Comparison of ENCODE assay signal across 14 mouse cellular contexts in the genomic region with DNA sequence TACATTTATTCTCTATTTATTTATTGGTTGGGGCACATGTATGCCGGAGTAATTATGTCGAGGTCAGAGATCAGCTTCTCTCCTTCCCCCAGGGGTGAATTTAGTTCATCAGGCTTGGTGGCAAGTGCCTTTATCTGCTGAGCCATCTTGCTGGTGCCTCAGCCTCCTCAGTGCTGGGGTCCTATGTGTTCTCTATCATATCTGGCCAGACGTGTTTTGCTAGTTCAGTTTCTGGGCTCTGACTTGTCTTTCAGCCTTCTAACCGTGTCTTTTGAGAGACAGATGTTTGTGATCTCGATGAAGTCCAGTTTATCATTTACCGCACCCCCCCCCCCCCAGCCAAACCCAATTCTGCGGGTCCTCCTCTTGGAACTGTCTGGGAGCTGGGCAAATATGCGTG. TPM values are rescaled to one million over a fixed set of nuclear protein-coding genes. Genes with fewer than 3 reads are reported as not detected.
DNase-seq lines count a peak whose midpoint lies in the region; ATAC-seq lines count a peak whose summit lies in the region.
"Had no signal": no experiment of that assay in that cellular context is flagged by ENCODE, and none has a peak within 500 bp of the region (broad histone marks: within the 10 kb centered on the region; RNA-seq: fewer than 3 reads in every experiment).

No protein-coding gene starts in this region.

- H3K27me3 ChIP-seq in embryonic facial prominence, embryonic 14.5 days (replicated peaks; ENCODE audit: control insufficient read depth, insufficient read depth, low read length) = no peaks in the 10 kb centered on the region
- 0 out of 2 replicates have a peak, but pooled peaks cover 3% of the 10 kb centered on the region for H3K27me3 ChIP-seq in embryonic facial prominence, embryonic 10.5 days (replicated peaks; ENCODE audit: low read depth, poor library complexity, severe bottlenecking)
- no peaks in the 10 kb centered on the region for H3K27me3 ChIP-seq in liver, embryonic 12.5 days (replicated peaks)
- no peaks in the 10 kb centered on the region for H3K27me3 ChIP-seq in stomach, embryonic 15.5 days (replicated peaks)
- H3K27me3 ChIP-seq: hindbrain, embryonic 12.5 days; limb, embryonic 13.5 days; neural tube, embryonic 12.5 days had no signal

- no peak overlapping the region for H3K4me3 ChIP-seq in embryonic facial prominence, embryonic 14.5 days (ENCODE audit: low read depth, low read length)
- no peak overlapping the region for H3K4me3 ChIP-seq in embryonic facial prominence, embryonic 10.5 days
- peak overlapping the region; percentile 42 for H3K4me3 ChIP-seq in liver, embryonic 12.5 days
- H3K4me3 ChIP-seq in stomach, embryonic 15.5 days (replicated peaks) = no peak overlapping the region
- H3K4me3 ChIP-seq: heart, embryonic 10.5 days; hindbrain, embryonic 12.5 days; limb, embryonic 13.5 days; midbrain, embryonic 10.5 days; neural tube, embryonic 12.5 days had no signal

- WGBS in embryonic facial prominence, embryonic 14.5 days = 35% methylated on average over 8 of the region's 8 CpGs
- 45% methylated on average over 8 of the region's 8 CpGs for WGBS in embryonic facial prominence, embryonic 10.5 days
- WGBS in liver, embryonic 12.5 days (ENCODE audit: insufficient replicate concordance) = 13% methylated on average over 8 of the region's 8 CpGs
- 31% methylated on average over 8 of the region's 8 CpGs for WGBS in stomach, embryonic 15.5 days

- peak; percentile 38 for DNase-seq in embryonic facial prominence, embryonic 14.5 days (ENCODE audit: low spot score)
- no peak for DNase-seq in embryonic facial prominence, embryonic 10.5 days (ENCODE audit: low spot score)
- DNase-seq in right cerebral cortex, postnatal 14 days = no peak
- no peak for DNase-seq in kidney, adult 8-10 months
- no peak for DNase-seq in heart, adult 9 months (ENCODE audit: low spot score in 2 of 2)

- no peaks in the 10 kb centered on the region for H3K36me3 ChIP-seq in embryonic facial prominence, embryonic 14.5 days (ENCODE audit: control insufficient read depth, insufficient read depth, low read length)
- no peaks in the 10 kb centered on the region for H3K36me3 ChIP-seq in embryonic facial prominence, embryonic 10.5 days (replicated peaks)
- no peaks in the 10 kb centered on the region for H3K36me3 ChIP-seq in liver, embryonic 12.5 days
- H3K36me3 ChIP-seq in stomach, embryonic 15.5 days = no peaks in the 10 kb centered on the region
- H3K36me3 ChIP-seq: heart, embryonic 10.5 days; hindbrain, embryonic 12.5 days; limb, embryonic 13.5 days; midbrain, embryonic 10.5 days; neural tube, embryonic 12.5 days had no signal

- H3K9me3 ChIP-seq in embryonic facial prominence, embryonic 14.5 days (ENCODE audit: control insufficient read depth, low read length) = no peaks in the 10 kb centered on the region
- no peaks in the 10 kb centered on the region for H3K9me3 ChIP-seq in embryonic facial prominence, embryonic 10.5 days
- no peaks in the 10 kb centered on the region for H3K9me3 ChIP-seq in liver, embryonic 12.5 days (replicated peaks)
- H3K9me3 ChIP-seq in stomach, embryonic 15.5 days = no peaks in the 10 kb centered on the region
- H3K9me3 ChIP-seq: heart, embryonic 10.5 days; hindbrain, embryonic 12.5 days; limb, embryonic 13.5 days; midbrain, embryonic 10.5 days; neural tube, embryonic 12.5 days had no signal

- ATAC-seq in embryonic facial prominence, embryonic 14.5 days (ENCODE audit: low read depth) = no peak
- peak; percentile 52 for ATAC-seq in erythroblast, adult 5-6 weeks (replicated peaks; ENCODE audit: low FRiP score, poor library complexity, severe bottlenecking)
- ATAC-seq in liver, embryonic 12.5 days = peak; percentile 88
- ATAC-seq in stomach, embryonic 15.5 days (ENCODE audit: insufficient read depth, low FRiP score, low read depth) = peak; percentile 47; the same call in 1 of the 2 replicates

- H3K4me1 ChIP-seq in embryonic facial prominence, embryonic 14.5 days (ENCODE audit: control insufficient read depth, insufficient read depth, low read length) = peaks cover 17% of the 10 kb centered on the region
- peaks cover 34% of the 10 kb centered on the region for H3K4me1 ChIP-seq in embryonic facial prominence, embryonic 10.5 days
- H3K4me1 ChIP-seq in liver, embryonic 12.5 days = peaks cover 76% of the 10 kb centered on the region
- peaks cover 14% of the 10 kb centered on the region for H3K4me1 ChIP-seq in stomach, embryonic 15.5 days

- H3K27ac ChIP-seq in embryonic facial prominence, embryonic 14.5 days (replicated peaks; ENCODE audit: low read depth, low read length) = no peak overlapping the region
- no peak overlapping the region for H3K27ac ChIP-seq in embryonic facial prominence, embryonic 10.5 days (replicated peaks)
- H3K27ac ChIP-seq in liver, embryonic 12.5 days = peak overlapping the region; percentile 95
- H3K27ac ChIP-seq in stomach, embryonic 15.5 days = no peak overlapping the region
- H3K27ac ChIP-seq: heart, embryonic 10.5 days; hindbrain, embryonic 12.5 days; kidney, postnatal 0 days; limb, embryonic 13.5 days; midbrain, embryonic 10.5 days; neural tube, embryonic 12.5 days had no signal

- H3K4me2 ChIP-seq in embryonic facial prominence, embryonic 14.5 days (ENCODE audit: low read depth, low read length) = no peak overlapping the region
- H3K4me2 ChIP-seq in liver, embryonic 12.5 days = peak overlapping the region; percentile 82
- H3K4me2 ChIP-seq in stomach, embryonic 15.5 days = no peak overlapping the region
- H3K4me2 ChIP-seq: hindbrain, embryonic 12.5 days; limb, embryonic 13.5 days; neural tube, embryonic 12.5 days had no signal

- no peak overlapping the region for H3K9ac ChIP-seq in embryonic facial prominence, embryonic 14.5 days (ENCODE audit: low read depth, low read length)
- peak overlapping the region; percentile 63 for H3K9ac ChIP-seq in liver, embryonic 12.5 days
- H3K9ac ChIP-seq in stomach, embryonic 15.5 days = no peak overlapping the region
- H3K9ac ChIP-seq: hindbrain, embryonic 12.5 days; limb, embryonic 13.5 days; neural tube, embryonic 12.5 days had no signal

RNA-seq across cellular contexts. Expression of a gene that starts 16.0 kb away (rescaled TPM):
- polyA plus RNA-seq in embryonic facial prominence, embryonic 14.5 days (2014; fragmentation: Nextera tagmentation; extraction: Ambion mirVana) = 9.7 TPM in 2 replicates
- polyA plus RNA-seq in embryonic facial prominence, embryonic 10.5 days (2016; fragmentation: Nextera tagmentation; extraction: Ambion mirVana) = 9.8 and 13.0 TPM in 2 replicates
- 1.3 and 2.1 TPM in 2 replicates for total RNA-seq in erythroblast, adult 5-6 weeks (2015; ENCODE audit: low replicate concordance)
- 0.70 and 3.2 TPM in 2 replicates for total RNA-seq in erythroblast, adult 5-6 weeks (2017; ENCODE audit: low replicate concordance)
- 9.1 and 10.2 TPM in 2 replicates for polyA plus RNA-seq in liver, embryonic 12.5 days (2016; fragmentation: Nextera tagmentation; extraction: Ambion mirVana)
- polyA plus RNA-seq in stomach, embryonic 15.5 days (2015; fragmentation: Nextera tagmentation; extraction: Ambion mirVana) = 5.4 and 5.6 TPM in 2 replicates

RNA-seq across cellular contexts. Expression of a gene that starts 39.1 kb away (rescaled TPM):
- polyA plus RNA-seq in embryonic facial prominence, embryonic 14.5 days (2014; fragmentation: Nextera tagmentation; extraction: Ambion mirVana) = 43.3 and 46.9 TPM in 2 replicates
- 80.9 and 86.6 TPM in 2 replicates for polyA plus RNA-seq in embryonic facial prominence, embryonic 10.5 days (2016; fragmentation: Nextera tagmentation; extraction: Ambion mirVana)
- total RNA-seq in erythroblast, adult 5-6 weeks (2015; ENCODE audit: low replicate concordance) = 67.2 and 101 TPM in 2 replicates
- total RNA-seq in erythroblast, adult 5-6 weeks (2017; ENCODE audit: low replicate concordance) = 13.8 and 14.2 TPM in 2 replicates
- 55.2 and 57.6 TPM in 2 replicates for polyA plus RNA-seq in liver, embryonic 12.5 days (2016; fragmentation: Nextera tagmentation; extraction: Ambion mirVana)
- polyA plus RNA-seq in stomach, embryonic 15.5 days (2015; fragmentation: Nextera tagmentation; extraction: Ambion mirVana) = 72.3 and 77.5 TPM in 2 replicates
